Mouse (Mus musculus): ENCODE results near the gene Rxrb. TPM values are rescaled to one million over a fixed set of nuclear protein-coding genes. Genes with fewer than 3 reads are reported as not detected.
A peak's percentile ranks its signal among the peaks of the same experiment; 100 is the strongest.

Gene Rxrb
- polyA plus RNA-seq, 1 experiment from 2014 or later, result 35.3 TPM

DNA sequence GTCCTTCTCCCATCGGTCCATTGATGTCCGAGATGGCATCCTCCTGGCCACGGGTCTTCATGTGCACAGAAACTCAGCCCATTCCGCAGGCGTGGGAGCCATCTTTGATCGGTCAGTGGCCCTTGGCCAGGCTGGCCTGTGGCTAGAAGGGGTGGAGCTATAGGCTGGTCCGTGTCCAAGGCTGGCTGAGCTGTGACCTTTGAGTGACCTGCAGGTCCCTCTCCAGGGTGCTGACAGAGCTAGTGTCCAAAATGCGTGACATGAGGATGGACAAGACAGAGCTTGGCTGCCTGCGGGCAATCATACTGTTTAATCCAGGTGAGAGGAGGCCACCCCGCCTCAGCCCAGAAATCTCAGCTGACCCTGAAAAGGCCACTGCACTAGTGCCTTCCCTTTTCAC lies 5.0 kb downstream of the Rxrb start:
- H3K9ac ChIP-seq, result no peak overlapping the region
- H3K27ac ChIP-seq (ENCODE audit: low read depth), result no peak overlapping the region
- H3K27me3 ChIP-seq (ENCODE audit: insufficient read depth, low read length), result 0 out of 2 replicates have a peak, but pooled peaks cover 3% of the 10 kb centered on the region
- peaks cover 44% of the 10 kb centered on the region for H3K36me3 ChIP-seq (ENCODE audit: insufficient read depth)
- DNase-seq (peak; percentile 3), ATAC-seq (ENCODE audit: insufficient read depth) (no peak)
- H3K4me3 ChIP-seq (ENCODE audit: low read depth, low read length), result no peak overlapping the region
- 76% methylated on average over 10 of the region's 10 CpGs for WGBS
- H3K9me3 ChIP-seq (ENCODE audit: low read depth, low read length), result no peaks in the 10 kb centered on the region
- H3K4me1 ChIP-seq (ENCODE audit: insufficient read depth), result peaks cover 13% of the 10 kb centered on the region; the same call in 1 of the 2 replicates
- no peak for TF ChIP-seq CTCF (IDR thresholded peaks at IDR 0.05; ENCODE audit: low read depth)
- H3K4me2 ChIP-seq, result no peak overlapping the region

DNA sequence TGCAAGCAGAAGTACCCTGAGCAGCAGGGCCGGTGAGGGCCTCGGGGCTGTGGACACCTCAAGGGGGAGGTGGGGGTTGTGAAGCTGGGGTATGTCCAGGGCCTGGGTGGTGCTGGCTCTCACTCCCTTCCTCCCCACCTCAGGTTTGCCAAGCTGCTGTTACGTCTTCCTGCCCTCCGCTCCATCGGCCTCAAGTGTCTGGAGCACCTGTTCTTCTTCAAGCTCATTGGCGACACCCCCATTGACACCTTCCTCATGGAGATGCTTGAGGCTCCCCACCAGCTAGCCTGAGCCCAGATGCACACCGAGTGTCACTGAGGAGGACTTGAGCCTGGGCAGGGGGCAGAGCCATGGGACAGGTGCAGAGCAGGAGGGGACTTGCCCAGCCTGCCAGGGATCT lies 5.6 kb downstream of the Rxrb start:
- no peak overlapping the region for H3K4me2 ChIP-seq
- no peak overlapping the region for H3K27ac ChIP-seq (ENCODE audit: low read depth)
- peaks cover 44% of the 10 kb centered on the region for H3K36me3 ChIP-seq (ENCODE audit: insufficient read depth)
- WGBS, result 82% methylated on average over 7 of the region's 7 CpGs
- H3K4me1 ChIP-seq (ENCODE audit: insufficient read depth), result peaks cover 13% of the 10 kb centered on the region; the same call in 1 of the 2 replicates
- DNase-seq (no peak), ATAC-seq (ENCODE audit: insufficient read depth) (no peak)
- no peak overlapping the region for H3K4me3 ChIP-seq (ENCODE audit: low read depth, low read length)
- TF ChIP-seq CTCF (IDR thresholded peaks at IDR 0.05; ENCODE audit: low read depth), result no peak
- no peaks in the 10 kb centered on the region for H3K9me3 ChIP-seq (ENCODE audit: low read depth, low read length)
- H3K27me3 ChIP-seq (ENCODE audit: insufficient read depth, low read length), result 0 out of 2 replicates have a peak, but pooled peaks cover 4% of the 10 kb centered on the region
- no peak overlapping the region for H3K9ac ChIP-seq

DNA sequence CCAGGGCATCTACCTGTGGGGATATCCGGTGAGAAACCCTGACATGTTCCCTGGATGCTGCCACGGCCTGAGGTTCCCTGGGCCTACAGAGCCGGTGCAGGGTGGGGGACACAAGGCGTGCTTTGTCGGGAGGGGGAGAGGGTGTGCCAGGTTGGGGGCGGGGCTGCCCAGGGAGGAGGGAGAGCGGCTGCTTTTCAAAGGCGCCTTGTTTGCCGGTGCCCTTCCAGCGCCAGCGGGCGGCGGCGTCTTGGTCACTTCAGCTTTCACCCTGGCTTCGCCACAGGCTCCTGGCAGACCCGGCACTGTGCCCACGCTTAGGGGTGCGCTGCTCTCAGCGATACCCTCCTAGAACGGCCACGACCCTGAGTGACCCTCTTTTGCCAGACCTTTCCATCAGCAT lies 6.8 kb downstream of the Rxrb start:
- TF ChIP-seq CTCF (IDR thresholded peaks at IDR 0.05; ENCODE audit: low read depth), result no peak
- peak overlapping the region; percentile 27; the same call in 1 of the 2 replicates for H3K9ac ChIP-seq
- H3K9me3 ChIP-seq (ENCODE audit: low read depth, low read length), result no peaks in the 10 kb centered on the region
- 5% methylated on average over 21 of the region's 21 CpGs for WGBS
- H3K27ac ChIP-seq (ENCODE audit: low read depth), result no peak overlapping the region; the same call in 1 of the 2 replicates
- H3K4me1 ChIP-seq (ENCODE audit: insufficient read depth), result peaks cover 9% of the 10 kb centered on the region; the same call in 1 of the 2 replicates
- ATAC-seq (ENCODE audit: insufficient read depth), result no peak; the same call in 1 of the 2 replicates
- H3K36me3 ChIP-seq (ENCODE audit: insufficient read depth), result peaks cover 44% of the 10 kb centered on the region
- peak overlapping the region; percentile 20 for H3K4me3 ChIP-seq (ENCODE audit: low read depth, low read length)
- peak overlapping the region; percentile 56 for H3K4me2 ChIP-seq
- peak; percentile 53 for DNase-seq
- 0 out of 2 replicates have a peak, but pooled peaks cover 6% of the 10 kb centered on the region for H3K27me3 ChIP-seq (ENCODE audit: insufficient read depth, low read length)

DNA sequence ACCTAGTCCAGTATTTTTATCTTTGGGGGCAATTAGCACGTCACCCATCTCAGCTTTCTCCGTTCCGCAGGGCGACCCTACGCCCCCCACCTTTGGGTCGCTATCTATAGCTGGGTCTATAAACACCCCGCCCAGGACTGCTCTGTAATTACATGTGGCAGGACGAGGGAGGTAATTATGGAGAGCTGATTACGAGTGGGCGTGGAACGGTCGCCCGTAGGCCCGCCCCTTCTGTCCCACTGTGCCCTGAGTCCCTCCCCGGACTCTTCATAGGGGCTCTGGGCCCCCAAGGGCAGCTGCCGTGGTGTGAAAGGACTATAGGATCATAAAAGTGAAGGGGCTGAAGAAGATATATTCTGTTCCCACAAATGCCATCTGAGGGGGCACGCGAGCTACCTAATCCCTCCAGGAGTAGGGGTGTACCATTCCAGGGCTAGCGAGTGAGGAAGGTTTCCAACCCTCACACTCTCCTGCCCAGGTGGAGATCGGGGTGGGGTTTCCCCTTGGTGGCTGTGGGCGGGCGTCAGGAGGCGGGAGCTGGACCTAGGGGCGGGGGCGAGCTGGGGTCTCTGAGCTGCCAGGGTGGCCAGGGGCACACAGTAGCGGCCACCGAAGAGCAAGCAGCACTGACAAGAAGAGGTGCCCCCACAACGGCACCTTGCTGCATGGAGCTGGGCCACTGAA lies 7.4 kb downstream of the Rxrb start, which contains the start of gene Col11a2:
Gene Col11a2 (plus strand): TSS at position 560 of the 684 bp plus-strand sequence.
- DNase-seq, result peak; percentile 34

DNA sequence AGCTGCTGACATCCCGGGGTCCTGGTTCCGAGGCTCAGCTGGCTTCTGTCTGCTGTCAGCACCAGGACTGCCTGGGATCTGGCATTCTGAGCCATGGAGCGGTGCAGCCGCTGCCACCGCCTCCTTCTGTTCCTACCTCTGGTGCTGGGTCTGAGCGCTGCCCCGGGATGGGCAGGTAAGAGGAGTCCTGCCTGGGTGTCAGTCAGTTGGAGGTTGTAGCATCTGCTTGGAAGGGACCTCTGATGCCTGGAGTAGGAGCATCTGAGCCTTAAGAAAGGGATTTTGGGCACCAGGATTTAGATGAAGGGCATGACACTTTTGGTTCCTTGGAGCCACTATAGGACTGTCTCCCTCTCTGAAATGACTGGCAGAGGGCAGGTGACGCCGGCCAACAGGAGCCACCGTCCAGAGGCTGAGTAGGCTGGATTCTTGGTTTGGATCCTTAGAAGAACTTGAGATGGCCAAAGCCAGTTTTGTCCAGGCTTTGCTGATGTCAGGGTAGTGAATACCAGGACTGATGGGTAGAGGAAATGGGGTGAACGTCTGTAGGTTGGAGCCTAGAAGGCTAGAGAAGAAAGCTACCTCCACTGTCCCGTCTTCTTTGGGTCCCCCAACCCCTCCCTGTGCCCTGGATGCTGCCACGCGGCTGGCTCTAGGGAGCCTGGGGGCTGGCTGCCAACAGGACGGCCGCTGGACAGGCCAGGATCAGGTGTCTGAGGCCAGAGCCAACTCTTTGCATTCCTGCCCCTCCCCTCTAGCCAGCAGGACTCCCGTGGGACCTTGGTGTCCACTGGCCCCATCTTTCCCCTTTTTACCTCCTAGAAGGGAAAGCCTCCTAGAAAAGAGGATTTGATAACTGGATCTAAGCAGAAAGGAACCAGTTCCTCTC lies 8.2 kb downstream of the Rxrb start:
- Histone ChIP-seq H3K4me3 (ENCODE audit: low read depth, low read length) (peak overlapping the region; percentile 20; the same call in 1 of the 2 replicates), H3K4me2 (peak overlapping the region; percentile 56), H3K36me3 (ENCODE audit: insufficient read depth) (peaks cover 32% of the 10 kb centered on the region), H3K27me3 (ENCODE audit: insufficient read depth, low read length) (0 out of 2 replicates have a peak, but pooled peaks cover 6% of the 10 kb centered on the region), H3K9me3 (ENCODE audit: low read depth, low read length) (no peaks in the 10 kb centered on the region), H3K9ac (peak overlapping the region; percentile 27), H3K4me1 (ENCODE audit: insufficient read depth) (peaks cover 9% of the 10 kb centered on the region; the same call in 1 of the 2 replicates), H3K27ac (ENCODE audit: low read depth) (no peak overlapping the region)
- 13% methylated on average over 17 of the region's 17 CpGs for WGBS
- peak; percentile 25 for DNase-seq
- peak; percentile 8; the same call in 1 of the 2 replicates for ATAC-seq (ENCODE audit: insufficient read depth)
- no peak for TF ChIP-seq CTCF (IDR thresholded peaks at IDR 0.05; ENCODE audit: low read depth)

More for the DNA sequence above, 7.4 kb downstream of the Rxrb start, which contains the start of gene Col11a2:
- Histone ChIP-seq H3K27ac (ENCODE audit: low read depth) (no peak within 1 kb of the TSS; the same call in 1 of the 2 replicates), H3K4me3 (ENCODE audit: low read depth, low read length) (peak within 1 kb of the TSS; percentile 20), H3K36me3 (ENCODE audit: insufficient read depth) (peaks cover 39% of the 10 kb centered on the region), H3K4me1 (ENCODE audit: insufficient read depth) (peaks cover 9% of the 10 kb centered on the region; the same call in 1 of the 2 replicates), H3K27me3 (ENCODE audit: insufficient read depth, low read length) (0 out of 2 replicates have a peak, but pooled peaks cover 6% of the 10 kb centered on the region), H3K9ac (peak within 1 kb of the TSS; percentile 27), H3K4me2 (peak within 1 kb of the TSS; percentile 56), H3K9me3 (ENCODE audit: low read depth, low read length) (no peaks in the 10 kb centered on the region)
- no peak for TF ChIP-seq CTCF (IDR thresholded peaks at IDR 0.05; ENCODE audit: low read depth)
- ATAC-seq (ENCODE audit: insufficient read depth), result peak; percentile 31; the same call in 1 of the 2 replicates
- 8% methylated on average over 28 of the region's 28 CpGs for WGBS

DNA sequence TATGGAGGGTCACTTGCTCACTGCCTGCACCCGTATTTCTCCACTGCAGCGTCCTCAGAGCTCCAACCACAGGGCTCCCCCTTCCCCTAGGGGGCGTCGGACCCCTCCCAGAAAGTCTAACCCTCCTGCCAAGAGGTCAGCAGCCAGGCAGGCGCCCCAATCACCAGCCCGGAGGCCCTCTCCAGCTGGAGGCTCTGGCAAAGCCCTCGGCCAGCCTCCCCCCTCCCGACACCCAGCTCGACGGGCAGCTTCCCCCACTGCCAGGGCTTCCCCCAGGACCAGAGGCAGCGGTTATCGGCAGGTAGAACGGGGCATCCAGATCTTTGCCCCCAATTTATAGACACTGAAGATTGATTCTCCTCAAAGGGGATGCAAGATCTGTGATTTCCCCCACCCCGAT lies 14.3 kb downstream of the Rxrb start:
- no peaks in the 10 kb centered on the region for H3K9me3 ChIP-seq (ENCODE audit: low read depth, low read length)
- H3K4me3 ChIP-seq (ENCODE audit: low read depth, low read length), result no peak overlapping the region
- DNase-seq, result no peak
- no peak overlapping the region for H3K9ac ChIP-seq
- no peak for ATAC-seq (ENCODE audit: insufficient read depth)
- WGBS, result 76% methylated on average over 14 of the region's 14 CpGs
- no peak overlapping the region for H3K4me2 ChIP-seq
- H3K27ac ChIP-seq (ENCODE audit: low read depth), result no peak overlapping the region
- no peak for TF ChIP-seq CTCF (IDR thresholded peaks at IDR 0.05; ENCODE audit: low read depth)
- H3K36me3 ChIP-seq (ENCODE audit: insufficient read depth), result no peaks in the 10 kb centered on the region
- no peaks in the 10 kb centered on the region for H3K4me1 ChIP-seq (ENCODE audit: insufficient read depth)
- 0 out of 2 replicates have a peak, but pooled peaks cover 3% of the 10 kb centered on the region for H3K27me3 ChIP-seq (ENCODE audit: insufficient read depth, low read length)
